Mouse (Mus musculus): ENCODE results near the gene Baz2b. TPM values are rescaled to one million over a fixed set of nuclear protein-coding genes. Genes with fewer than 3 reads are reported as not detected.
A peak's percentile ranks its signal among the peaks of the same experiment; 100 is the strongest.

Baz2b gene
- polyA plus RNA-seq, 1 experiment from 2014 or later: 70.5 TPM

DNA sequence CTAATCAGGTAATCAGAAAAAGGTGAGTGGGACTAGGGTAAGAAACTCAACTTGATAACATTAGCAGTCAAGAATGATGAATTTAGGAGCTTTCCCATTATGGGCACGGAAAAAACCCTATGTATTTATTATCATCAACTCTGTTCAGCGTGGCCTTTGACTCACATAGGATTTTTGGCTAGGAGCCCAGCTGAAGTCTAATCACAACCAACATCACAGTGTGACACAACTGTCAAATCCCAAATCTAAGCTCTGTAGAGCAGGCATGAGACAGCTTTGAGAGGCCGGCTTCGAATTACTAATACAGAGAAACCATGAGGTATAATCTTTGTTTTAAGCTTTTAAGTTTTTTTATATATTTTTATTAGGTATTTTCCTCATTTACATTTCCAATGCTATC, 113.0 kb downstream of the Baz2b start:
- Histone ChIP-seq H3K27me3 (ENCODE audit: insufficient read depth, poor library complexity, severe bottlenecking) (no peaks in the 10 kb centered on the region), H3K9me3 (no peaks in the 10 kb centered on the region), H3K4me3 (no peak overlapping the region), H3K27ac (no peak overlapping the region), H3K36me3 (peaks cover 26% of the 10 kb centered on the region), H3K4me1 (replicated peaks) (no peaks in the 10 kb centered on the region)
- no peak for DNase-seq (ENCODE audit: low spot score)
- 94% methylated on average over 4 of the region's 4 CpGs for WGBS

DNA sequence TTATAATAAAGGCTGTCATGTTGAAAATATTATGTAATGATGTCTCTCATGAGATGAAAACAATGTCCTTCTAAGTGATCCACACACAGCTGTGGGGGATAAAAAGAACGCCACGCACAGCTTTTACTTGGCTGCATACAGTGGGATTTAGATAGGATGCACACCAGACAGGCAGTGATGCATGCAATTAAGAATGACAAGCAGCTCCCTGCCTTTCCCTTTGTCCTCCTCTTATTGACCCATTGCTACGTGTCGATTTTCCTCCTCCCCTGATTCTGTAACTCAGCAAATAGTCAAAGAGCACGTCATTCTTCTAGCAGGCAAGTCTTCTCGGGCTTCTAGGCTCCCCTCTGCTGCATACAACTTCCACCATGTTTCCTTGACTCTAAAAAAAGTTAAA, 119.4 kb downstream of the Baz2b start:
- Histone ChIP-seq H3K4me1 (replicated peaks) (peaks cover 14% of the 10 kb centered on the region), H3K9me3 (no peaks in the 10 kb centered on the region), H3K27me3 (ENCODE audit: insufficient read depth, poor library complexity, severe bottlenecking) (no peaks in the 10 kb centered on the region), H3K36me3 (peaks cover 16% of the 10 kb centered on the region), H3K4me3 (no peak overlapping the region), H3K27ac (no peak overlapping the region)
- 34% methylated on average over 6 of the region's 6 CpGs for WGBS
- no peak for DNase-seq (ENCODE audit: low spot score)

DNA sequence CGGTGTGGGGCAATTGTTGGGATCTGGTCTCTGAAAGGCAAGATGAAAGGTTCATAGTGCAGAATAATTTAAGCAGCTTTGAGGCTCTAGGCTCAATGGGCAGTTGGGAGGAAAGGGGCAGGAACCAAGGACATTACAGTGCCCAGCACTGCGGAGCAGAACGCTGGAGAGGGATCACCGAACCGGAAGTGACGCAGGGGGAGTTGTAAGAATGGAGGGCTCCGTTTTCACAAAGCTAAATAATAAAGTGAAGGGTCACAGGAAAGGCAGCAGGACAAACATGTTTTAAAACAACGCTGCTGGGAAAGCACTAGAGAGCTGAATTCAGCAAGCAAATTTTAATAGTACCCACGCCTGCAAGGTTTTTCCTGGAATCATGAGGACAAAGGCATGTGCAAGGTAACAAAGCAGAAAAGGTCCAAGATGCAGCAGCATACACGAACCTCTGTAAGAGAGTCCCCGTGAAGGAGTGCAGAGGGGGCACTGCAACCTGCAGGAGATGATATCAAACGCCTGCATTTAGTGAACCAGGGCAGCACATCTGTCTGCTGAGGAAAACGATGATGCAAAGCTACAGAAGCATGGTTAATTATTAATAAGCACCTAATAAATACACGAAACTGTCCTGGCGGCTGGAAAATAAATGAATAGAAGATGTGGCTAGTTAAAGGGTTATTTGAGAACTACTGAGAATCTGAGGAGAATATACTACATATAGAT, 120.0 kb downstream of the Baz2b start:
- WGBS: 60% methylated on average over 15 of the region's 15 CpGs
- Histone ChIP-seq H3K4me1 (replicated peaks) (peaks cover 19% of the 10 kb centered on the region), H3K4me3 (no peak overlapping the region), H3K27ac (peak overlapping the region; percentile 63), H3K9me3 (no peaks in the 10 kb centered on the region), H3K36me3 (peaks cover 16% of the 10 kb centered on the region), H3K27me3 (ENCODE audit: insufficient read depth, poor library complexity, severe bottlenecking) (no peaks in the 10 kb centered on the region)
- no peak for DNase-seq (ENCODE audit: low spot score)

DNA sequence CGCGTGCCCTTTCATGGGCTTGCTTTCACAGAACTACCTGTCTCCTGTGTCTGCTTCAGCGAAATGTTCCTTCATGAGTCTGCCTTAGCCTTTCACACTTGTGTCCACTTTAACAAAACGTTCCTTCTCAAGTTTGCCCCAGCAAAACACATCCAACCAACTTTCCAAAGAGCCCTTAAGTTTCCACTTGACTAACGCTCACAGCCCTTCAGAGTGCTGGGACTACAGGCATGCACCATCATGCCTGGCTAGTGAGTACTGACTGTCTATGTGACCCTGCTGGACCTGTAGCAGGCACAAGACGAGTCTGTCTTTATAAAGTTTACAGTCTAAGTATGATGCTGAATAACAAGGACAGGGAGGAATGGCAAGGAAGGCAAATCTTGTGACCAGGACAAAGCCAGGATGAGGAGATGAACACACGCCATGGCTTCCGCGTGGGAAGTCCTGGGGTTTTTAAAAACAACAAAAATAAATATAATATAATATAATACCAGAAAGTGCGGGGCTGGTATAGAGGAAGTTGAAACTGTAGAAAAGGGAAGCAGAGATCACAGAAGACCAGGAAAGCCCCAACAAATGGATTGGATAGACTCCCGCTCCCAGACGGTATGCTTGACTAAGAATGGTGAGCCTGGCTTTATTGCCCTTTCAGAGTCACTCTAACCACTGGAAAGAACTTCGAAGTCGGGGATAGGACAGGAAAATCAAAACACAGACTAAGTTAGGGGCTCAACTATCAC, 120.7 kb downstream of the Baz2b start:
- DNase-seq (ENCODE audit: low spot score): no peak

DNA sequence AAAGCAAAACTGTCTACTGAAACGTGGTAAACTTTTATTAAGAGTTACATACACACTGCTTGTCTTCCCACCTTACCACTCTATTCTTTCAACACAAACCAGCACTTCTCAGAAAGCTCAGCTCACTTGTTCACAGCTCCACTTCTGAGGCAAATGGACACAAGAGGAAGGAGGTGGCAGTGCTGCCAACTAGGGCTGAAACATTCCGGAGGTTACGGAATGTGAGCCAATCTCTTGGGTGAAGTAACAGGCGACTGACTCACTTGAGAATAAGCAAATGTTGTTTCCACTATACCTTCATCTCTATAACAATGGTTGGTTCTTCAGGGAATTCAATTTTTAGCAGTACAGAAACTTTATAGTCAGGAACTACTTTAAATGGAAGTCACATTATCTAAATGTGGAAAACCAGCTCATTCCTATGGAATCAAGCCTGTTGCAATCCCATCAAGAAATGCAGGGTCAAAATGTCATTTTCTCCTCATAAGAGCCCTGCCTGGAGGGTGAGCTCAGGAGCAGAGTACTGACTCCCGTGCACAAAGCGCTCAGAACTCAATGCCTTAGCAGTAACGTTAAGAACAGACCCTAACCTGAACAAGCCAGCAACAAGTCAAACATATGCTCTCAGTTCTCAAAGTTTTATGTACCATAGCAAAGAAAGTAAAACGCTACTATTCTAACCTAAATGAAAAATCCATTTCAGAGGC, 123.3 kb downstream of the Baz2b start:
- Histone ChIP-seq H3K27ac (no peak overlapping the region), H3K9me3 (no peaks in the 10 kb centered on the region), H3K27me3 (ENCODE audit: insufficient read depth, poor library complexity, severe bottlenecking) (no peaks in the 10 kb centered on the region), H3K4me3 (no peak overlapping the region), H3K4me1 (replicated peaks) (peaks cover 38% of the 10 kb centered on the region), H3K36me3 (peaks cover 10% of the 10 kb centered on the region)
- WGBS: 82% methylated on average over 8 of the region's 8 CpGs
- no peak for DNase-seq (ENCODE audit: low spot score)

More for the DNA sequence above, 120.7 kb downstream of the Baz2b start:
- Histone ChIP-seq H3K27me3 (ENCODE audit: insufficient read depth, poor library complexity, severe bottlenecking) (no peaks in the 10 kb centered on the region), H3K4me3 (no peak overlapping the region), H3K27ac (peak overlapping the region; percentile 63), H3K4me1 (replicated peaks) (peaks cover 23% of the 10 kb centered on the region), H3K9me3 (no peaks in the 10 kb centered on the region), H3K36me3 (peaks cover 10% of the 10 kb centered on the region)
- 91% methylated on average over 14 of the region's 14 CpGs for WGBS

DNA sequence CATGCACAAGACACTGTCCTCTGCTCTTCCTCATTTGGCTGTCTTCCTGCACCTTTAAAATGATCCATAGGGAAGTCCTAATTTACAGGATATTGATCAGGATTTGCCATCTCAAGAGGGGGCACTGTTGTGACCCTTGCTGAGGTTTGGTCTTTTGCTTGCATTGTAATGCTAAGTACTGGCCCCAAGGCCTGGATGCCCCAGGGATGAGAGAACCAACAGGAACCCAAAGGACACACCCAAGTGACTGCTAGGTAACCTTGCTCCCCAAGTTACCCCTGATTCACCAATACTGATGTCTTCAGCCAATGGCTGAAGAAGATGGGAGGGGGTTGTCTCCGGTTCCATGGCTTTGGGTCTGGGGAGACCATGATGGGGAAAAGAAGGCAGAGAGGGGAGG, 124.8 kb downstream of the Baz2b start:
- H3K27ac ChIP-seq: no peak overlapping the region
- H3K4me1 ChIP-seq (replicated peaks): peaks cover 36% of the 10 kb centered on the region
- peaks cover 10% of the 10 kb centered on the region for H3K36me3 ChIP-seq
- H3K4me3 ChIP-seq: no peak overlapping the region
- WGBS: 91% methylated on average over 1 of the region's 1 CpGs
- no peaks in the 10 kb centered on the region for H3K27me3 ChIP-seq (ENCODE audit: insufficient read depth, poor library complexity, severe bottlenecking)
- DNase-seq (ENCODE audit: low spot score): no peak
- H3K9me3 ChIP-seq: no peaks in the 10 kb centered on the region

DNA sequence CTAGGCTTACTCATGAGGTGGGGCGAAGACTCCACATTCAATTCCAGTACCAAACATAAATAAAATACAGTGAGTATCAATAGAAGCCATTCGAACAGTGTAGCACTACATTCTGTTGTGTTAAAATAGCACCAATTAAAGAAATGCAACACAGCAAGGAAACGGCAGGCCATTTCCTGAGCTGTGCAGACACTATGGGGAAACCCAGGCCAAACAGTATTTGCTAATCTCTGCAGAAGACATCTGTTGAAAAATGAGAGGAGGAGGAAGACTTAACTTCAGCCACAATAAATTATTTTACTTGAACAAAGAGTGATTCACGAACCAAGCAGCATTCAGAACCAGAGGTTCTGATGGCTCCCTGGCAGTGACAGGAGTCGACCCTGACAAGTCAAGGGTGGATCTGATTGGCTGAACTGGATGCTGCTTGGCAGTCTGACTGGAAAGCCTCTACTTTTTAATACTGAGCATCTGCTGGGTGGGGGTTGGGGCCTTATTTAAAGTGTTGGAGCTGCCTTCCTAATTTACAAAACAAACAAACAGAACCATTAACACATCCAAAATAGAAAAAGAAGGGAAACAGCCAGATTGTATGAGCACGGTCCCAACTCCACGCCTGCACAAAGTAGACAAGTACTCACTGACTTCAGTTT, 126.5 kb downstream of the Baz2b start:
- 66% methylated on average over 7 of the region's 7 CpGs for WGBS
- peaks cover 1% of the 10 kb centered on the region for H3K36me3 ChIP-seq
- peaks cover 33% of the 10 kb centered on the region for H3K4me1 ChIP-seq (replicated peaks)
- no peak overlapping the region for H3K4me3 ChIP-seq
- DNase-seq (ENCODE audit: low spot score): no peak
- H3K27ac ChIP-seq: no peak overlapping the region
- H3K27me3 ChIP-seq (ENCODE audit: insufficient read depth, poor library complexity, severe bottlenecking): no peaks in the 10 kb centered on the region
- no peaks in the 10 kb centered on the region for H3K9me3 ChIP-seq

DNA sequence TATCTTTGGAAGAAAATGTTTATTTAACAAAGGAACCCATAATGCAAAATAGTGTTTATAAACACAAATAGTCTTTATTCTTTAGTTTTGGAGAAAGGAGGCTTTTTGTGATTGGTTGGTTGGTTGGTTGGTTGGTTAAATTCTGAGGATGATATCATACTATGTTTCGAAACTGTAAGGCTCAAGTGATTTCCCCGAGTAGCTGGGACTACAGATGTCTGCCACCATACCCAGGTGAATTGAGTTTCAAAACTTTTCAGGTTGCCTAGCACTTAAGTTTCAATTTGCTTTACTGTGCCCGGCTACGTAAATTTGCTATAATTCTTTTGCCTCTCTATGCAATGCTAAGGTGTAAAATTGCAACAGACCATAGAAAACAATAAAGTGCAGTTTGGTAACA, 127.4 kb downstream of the Baz2b start:
- DNase-seq (ENCODE audit: low spot score): no peak
- no peaks in the 10 kb centered on the region for H3K27me3 ChIP-seq (ENCODE audit: insufficient read depth, poor library complexity, severe bottlenecking)
- 92% methylated on average over 4 of the region's 4 CpGs for WGBS
- no peak overlapping the region for H3K4me3 ChIP-seq
- no peaks in the 10 kb centered on the region for H3K9me3 ChIP-seq
- peaks cover 42% of the 10 kb centered on the region for H3K4me1 ChIP-seq (replicated peaks)
- H3K36me3 ChIP-seq: no peaks in the 10 kb centered on the region
- no peak overlapping the region for H3K27ac ChIP-seq

DNA sequence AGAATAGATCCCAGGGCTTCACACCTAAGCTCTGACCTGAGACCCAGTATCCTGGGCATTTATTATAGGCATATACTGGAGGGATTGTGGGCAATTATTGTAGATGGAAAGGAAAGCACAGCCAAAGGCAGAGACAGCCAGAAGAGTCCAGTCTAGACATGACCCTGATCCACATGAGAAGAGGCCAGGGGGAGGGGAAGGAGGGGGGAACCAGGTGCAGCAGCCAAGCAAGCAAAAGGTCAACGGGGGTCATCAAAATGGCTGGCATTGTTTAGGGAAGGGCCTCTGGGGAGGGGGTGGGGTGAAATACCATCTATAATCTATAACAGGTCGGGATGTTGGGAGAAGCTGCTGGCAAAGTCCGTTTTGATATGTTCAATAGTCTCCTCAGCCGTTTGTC, 128.8 kb downstream of the Baz2b start:
- Histone ChIP-seq H3K27ac (no peak overlapping the region), H3K27me3 (ENCODE audit: insufficient read depth, poor library complexity, severe bottlenecking) (no peaks in the 10 kb centered on the region), H3K4me1 (replicated peaks) (peaks cover 56% of the 10 kb centered on the region), H3K4me3 (no peak overlapping the region), H3K9me3 (no peaks in the 10 kb centered on the region), H3K36me3 (no peaks in the 10 kb centered on the region)
- peak; percentile 41 for DNase-seq (ENCODE audit: low spot score)
- WGBS: 60% methylated on average over 4 of the region's 4 CpGs

DNA sequence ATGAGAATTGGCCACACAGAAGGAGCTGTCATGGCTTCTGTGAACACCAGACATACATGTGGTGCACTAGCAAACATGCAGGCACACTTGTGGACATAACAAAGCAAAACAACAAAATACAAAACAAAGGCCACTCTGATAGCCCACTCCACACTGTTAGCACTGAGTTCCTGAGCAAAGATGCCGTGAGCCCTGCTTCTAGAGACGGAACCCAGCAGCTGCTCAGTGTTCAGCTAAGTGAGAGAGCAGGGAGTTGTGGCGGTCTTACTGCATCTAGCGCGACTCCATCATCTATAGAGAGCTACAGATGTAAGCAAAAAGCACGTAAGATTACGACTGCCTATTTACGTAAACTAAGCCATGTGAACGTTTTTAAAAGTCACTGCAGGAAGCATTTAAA, 132.0 kb downstream of the Baz2b start:
- Histone ChIP-seq H3K27ac (no peak overlapping the region), H3K4me1 (replicated peaks) (peaks cover 40% of the 10 kb centered on the region), H3K4me3 (no peak overlapping the region), H3K9me3 (no peaks in the 10 kb centered on the region), H3K36me3 (peaks cover 21% of the 10 kb centered on the region), H3K27me3 (ENCODE audit: insufficient read depth, poor library complexity, severe bottlenecking) (no peaks in the 10 kb centered on the region)
- DNase-seq (ENCODE audit: low spot score): no peak
- WGBS: 78% methylated on average over 9 of the region's 9 CpGs

DNA sequence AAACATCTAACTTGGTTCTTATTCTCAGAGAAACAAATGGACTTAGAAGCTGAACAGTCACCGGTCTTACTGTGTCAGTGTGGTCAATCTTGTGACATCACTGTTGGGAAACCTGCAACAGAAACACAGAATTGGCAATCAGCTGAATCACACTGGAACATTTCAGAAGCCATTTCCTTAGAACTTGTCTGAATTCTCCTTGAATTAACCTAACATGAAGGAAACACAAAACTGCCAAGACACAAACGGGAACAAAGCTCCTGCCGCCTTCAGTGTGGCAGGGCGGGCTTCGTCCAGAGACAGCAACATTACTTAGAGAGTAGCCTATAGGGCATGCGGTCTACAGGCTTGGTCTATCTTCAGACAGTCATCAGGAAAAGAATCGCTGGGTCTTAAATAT, 132.8 kb downstream of the Baz2b start:
- Histone ChIP-seq H3K27ac (peak overlapping the region; percentile 77), H3K36me3 (peaks cover 26% of the 10 kb centered on the region), H3K9me3 (no peaks in the 10 kb centered on the region), H3K4me1 (replicated peaks) (peaks cover 40% of the 10 kb centered on the region), H3K4me3 (no peak overlapping the region), H3K27me3 (ENCODE audit: insufficient read depth, poor library complexity, severe bottlenecking) (no peaks in the 10 kb centered on the region)
- 63% methylated on average over 7 of the region's 7 CpGs for WGBS
- no peak for DNase-seq (ENCODE audit: low spot score)

DNA sequence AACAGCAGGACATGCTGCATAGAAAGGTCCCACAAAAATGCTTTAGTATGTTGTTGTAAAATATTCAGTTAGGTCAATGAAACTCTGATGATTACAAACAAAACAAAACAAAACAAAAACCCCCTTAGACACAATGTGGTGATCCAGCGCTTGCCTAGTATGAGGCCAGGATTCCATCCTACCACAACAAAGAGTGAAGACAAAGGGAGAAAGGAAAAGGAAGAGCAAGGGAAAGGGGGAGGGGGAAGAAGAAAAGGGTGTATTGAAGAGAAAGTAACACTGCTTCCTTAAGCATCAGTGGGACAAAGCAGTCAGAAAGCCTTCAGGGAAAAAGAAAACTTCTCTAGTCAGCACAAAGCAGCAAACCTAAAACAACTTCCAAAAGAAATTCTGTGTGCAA, 133.6 kb downstream of the Baz2b start:
- H3K4me1 ChIP-seq (replicated peaks): peaks cover 34% of the 10 kb centered on the region
- peak overlapping the region; percentile 77 for H3K27ac ChIP-seq
- 4% methylated on average over 1 of the region's 1 CpGs for WGBS
- peaks cover 29% of the 10 kb centered on the region for H3K36me3 ChIP-seq
- DNase-seq (ENCODE audit: low spot score): no peak
- no peak overlapping the region for H3K4me3 ChIP-seq
- no peaks in the 10 kb centered on the region for H3K9me3 ChIP-seq
- no peaks in the 10 kb centered on the region for H3K27me3 ChIP-seq (ENCODE audit: insufficient read depth, poor library complexity, severe bottlenecking)

All from hindbrain, embryonic 10.5 days (tissue).